ENCODE assay signal across 8 mouse cellular contexts in the genomic region with DNA sequence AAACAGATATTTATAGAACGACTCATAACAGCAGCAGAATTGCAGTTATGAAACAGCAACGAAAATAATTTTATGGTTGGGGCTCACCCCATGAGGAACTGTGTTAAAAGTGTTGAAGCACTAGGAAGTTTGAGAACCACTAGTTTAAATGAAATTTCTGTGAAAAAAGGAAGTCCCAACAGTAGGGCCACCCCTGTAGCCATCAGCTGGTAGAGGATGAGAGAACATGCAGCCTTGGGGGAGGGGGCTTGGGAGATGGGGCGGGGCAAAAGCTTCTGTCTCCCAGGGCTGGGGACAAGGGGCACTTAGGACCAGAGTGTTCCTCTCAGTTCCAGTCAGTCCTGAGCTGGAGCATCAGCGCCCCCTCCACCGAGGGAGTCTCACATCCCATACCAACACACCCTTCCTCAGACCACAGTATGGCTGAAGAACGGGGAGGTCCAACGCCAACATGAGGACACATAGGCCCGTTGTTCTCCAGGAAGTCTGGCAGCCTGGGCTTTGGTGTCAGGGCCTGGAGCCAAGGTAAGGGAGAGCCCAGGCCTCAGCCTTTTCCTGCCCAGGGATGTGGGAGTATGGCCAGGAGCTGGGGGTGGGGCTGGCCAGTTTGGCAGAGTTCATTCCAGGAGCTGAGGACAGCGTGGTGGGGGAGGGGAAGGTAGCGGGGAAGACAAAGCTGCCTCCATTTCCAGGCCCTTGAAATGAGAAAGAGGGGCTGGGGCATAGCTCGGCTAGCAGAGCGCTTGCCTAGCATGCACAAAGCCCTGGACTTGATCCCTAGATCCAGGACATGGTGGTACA. TPM values are rescaled to one million over a fixed set of nuclear protein-coding genes. Genes with fewer than 3 reads are reported as not detected.
DNase-seq lines count a peak whose midpoint lies in the region; ATAC-seq and TF ChIP-seq lines count a peak whose summit lies in the region.

No protein-coding gene starts in this region.

- peak overlapping the region; percentile 25; the same call in 1 of the 2 replicates for H3K4me2 ChIP-seq in intestine, postnatal 0 days (replicated peaks; ENCODE audit: low read depth)
- peak overlapping the region; percentile 4 for H3K4me2 ChIP-seq in limb, embryonic 12.5 days
- no peak overlapping the region for H3K4me2 ChIP-seq in midbrain, embryonic 11.5 days
- peak overlapping the region; percentile 5; the same call in 1 of the 2 replicates for H3K4me2 ChIP-seq in stomach, postnatal 0 days (replicated peaks; ENCODE audit: low read depth)

- H3K4me1 ChIP-seq in embryonic facial prominence, embryonic 10.5 days, result peaks cover 40% of the 10 kb centered on the region
- no peaks in the 10 kb centered on the region for H3K4me1 ChIP-seq in intestine, postnatal 0 days (replicated peaks; ENCODE audit: control insufficient read depth, insufficient read depth, low read length)
- H3K4me1 ChIP-seq in limb, embryonic 12.5 days (replicated peaks), result peaks cover 28% of the 10 kb centered on the region
- peaks cover 15% of the 10 kb centered on the region for H3K4me1 ChIP-seq in midbrain, embryonic 11.5 days (ENCODE audit: control insufficient read depth, insufficient read depth, low read length)
- H3K4me1 ChIP-seq in stomach, postnatal 0 days (replicated peaks; ENCODE audit: control insufficient read depth, insufficient read depth), result 0 out of 2 replicates have a peak, but pooled peaks cover 5% of the 10 kb centered on the region

- TF ChIP-seq EP300 in stomach, postnatal 0 days (optimal IDR thresholded peaks at IDR 0.05), result no peak

- peaks cover 29% of the 10 kb centered on the region for H3K36me3 ChIP-seq in embryonic facial prominence, embryonic 10.5 days (replicated peaks)
- H3K36me3 ChIP-seq in intestine, postnatal 0 days (ENCODE audit: control insufficient read depth, insufficient read depth), result peaks cover 19% of the 10 kb centered on the region; the same call in 1 of the 2 replicates
- peaks cover 17% of the 10 kb centered on the region for H3K36me3 ChIP-seq in limb, embryonic 12.5 days
- peaks cover 5% of the 10 kb centered on the region; the same call in 1 of the 2 replicates for H3K36me3 ChIP-seq in midbrain, embryonic 11.5 days (ENCODE audit: control insufficient read depth, insufficient read depth, low read length)
- H3K36me3 ChIP-seq in stomach, postnatal 0 days (ENCODE audit: control insufficient read depth, insufficient read depth, low read length), result no peaks in the 10 kb centered on the region; the same call in 1 of the 2 replicates

- H3K4me3 ChIP-seq in embryonic facial prominence, embryonic 10.5 days, result peak overlapping the region; percentile 37
- no peak overlapping the region for H3K4me3 ChIP-seq in intestine, postnatal 0 days (ENCODE audit: low read depth, low read length)
- H3K4me3 ChIP-seq in limb, embryonic 12.5 days (replicated peaks), result no peak overlapping the region
- H3K4me3 ChIP-seq in midbrain, embryonic 11.5 days (ENCODE audit: low read depth, low read length), result no peak overlapping the region
- H3K4me3 ChIP-seq in stomach, postnatal 0 days (ENCODE audit: low read depth, low read length), result no peak overlapping the region

- peak overlapping the region; percentile 87 for H3K27ac ChIP-seq in embryonic facial prominence, embryonic 10.5 days (replicated peaks)
- H3K27ac ChIP-seq in intestine, postnatal 0 days (ENCODE audit: low read depth, low read length), result peak overlapping the region; percentile 68
- peak overlapping the region; percentile 69 for H3K27ac ChIP-seq in limb, embryonic 12.5 days
- H3K27ac ChIP-seq in midbrain, embryonic 11.5 days (ENCODE audit: low read depth, low read length), result peak overlapping the region; percentile 36
- peak overlapping the region; percentile 89 for H3K27ac ChIP-seq in stomach, postnatal 0 days (replicated peaks)

- 28% methylated on average over 12 of the region's 12 CpGs for WGBS in embryonic facial prominence, embryonic 10.5 days
- 55% methylated on average over 12 of the region's 12 CpGs for WGBS in intestine, postnatal 0 days
- 37% methylated on average over 12 of the region's 12 CpGs for WGBS in limb, embryonic 12.5 days
- 40% methylated on average over 12 of the region's 12 CpGs for WGBS in midbrain, embryonic 11.5 days
- 43% methylated on average over 12 of the region's 12 CpGs for WGBS in stomach, postnatal 0 days

- no peaks in the 10 kb centered on the region for H3K27me3 ChIP-seq in embryonic facial prominence, embryonic 10.5 days (replicated peaks; ENCODE audit: low read depth, poor library complexity, severe bottlenecking)
- H3K27me3 ChIP-seq in intestine, postnatal 0 days (replicated peaks; ENCODE audit: control insufficient read depth, insufficient read depth, low read length), result no peaks in the 10 kb centered on the region
- H3K27me3 ChIP-seq in limb, embryonic 12.5 days, result no peaks in the 10 kb centered on the region
- no peaks in the 10 kb centered on the region for H3K27me3 ChIP-seq in midbrain, embryonic 11.5 days (ENCODE audit: control insufficient read depth, insufficient read depth, low read length)
- H3K27me3 ChIP-seq in stomach, postnatal 0 days (ENCODE audit: control insufficient read depth, insufficient read depth, low read length), result no peaks in the 10 kb centered on the region

- peak; percentile 74 for DNase-seq in layer of hippocampus, adult 11-12 months (ENCODE audit: low spot score)
- no peak for DNase-seq in layer of hippocampus, adult 9-10 months (ENCODE audit: low spot score)
- peak; percentile 73 for DNase-seq in embryonic facial prominence, embryonic 10.5 days (ENCODE audit: low spot score)
- peak; percentile 94 to 96 for DNase-seq in heart, adult 18-20 months
- DNase-seq in midbrain, embryonic 11.5 days (ENCODE audit: low spot score, missing footprints), result no peak
- DNase-seq in stomach, postnatal 0 days (ENCODE audit: low spot score), result no peak

- no peak for TF ChIP-seq CTCF in intestine, postnatal 0 days (IDR thresholded peaks at IDR 0.05; ENCODE audit: low read depth)
- 0 out of 2 replicates have a peak, but pooled peaks have one; percentile 1 for TF ChIP-seq CTCF in stomach, postnatal 0 days (IDR thresholded peaks at IDR 0.05; ENCODE audit: low read depth)

- peak; percentile 25; the same call in 1 of the 2 replicates for ATAC-seq in intestine, postnatal 0 days
- no peak; the same call in 1 of the 2 replicates for ATAC-seq in limb, embryonic 12.5 days (ENCODE audit: insufficient number of reproducible peaks, insufficient read depth, low FRiP score, low TSS enrichment, low read depth)
- peak; percentile 34 for ATAC-seq in midbrain, embryonic 11.5 days (ENCODE audit: low FRiP score)
- peak; percentile 14; the same call in 1 of the 2 replicates for ATAC-seq in stomach, postnatal 0 days (ENCODE audit: low FRiP score, low TSS enrichment)

- peaks cover 4% of the 10 kb centered on the region; the same call in 1 of the 2 replicates for H3K9me3 ChIP-seq in embryonic facial prominence, embryonic 10.5 days
- no peaks in the 10 kb centered on the region for H3K9me3 ChIP-seq in intestine, postnatal 0 days (ENCODE audit: control insufficient read depth)
- H3K9me3 ChIP-seq in limb, embryonic 12.5 days, result peaks cover 9% of the 10 kb centered on the region; the same call in 1 of the 2 replicates
- H3K9me3 ChIP-seq in midbrain, embryonic 11.5 days (ENCODE audit: control insufficient read depth, low read length), result no peaks in the 10 kb centered on the region; the same call in 1 of the 2 replicates
- no peaks in the 10 kb centered on the region for H3K9me3 ChIP-seq in stomach, postnatal 0 days (ENCODE audit: control insufficient read depth, low read length)

- no peak overlapping the region for H3K9ac ChIP-seq in intestine, postnatal 0 days (ENCODE audit: low read depth, low read length)
- peak overlapping the region; percentile 34; the same call in 1 of the 2 replicates for H3K9ac ChIP-seq in limb, embryonic 12.5 days (replicated peaks)
- peak overlapping the region; percentile 36; the same call in 1 of the 2 replicates for H3K9ac ChIP-seq in midbrain, embryonic 11.5 days (ENCODE audit: low read length)
- peak overlapping the region; percentile 41 for H3K9ac ChIP-seq in stomach, postnatal 0 days (ENCODE audit: low read length)

RNA-seq across cellular contexts. Expression of a gene that starts 11.2 kb away (rescaled TPM):
- 2,187 and 2,215 TPM in 2 replicates for polyA plus RNA-seq in embryonic facial prominence, embryonic 10.5 days (2016; fragmentation: Nextera tagmentation; extraction: Ambion mirVana)
- 1,000 to 10,000 TPM; 1,354 to 1,581 TPM for total RNA-seq in heart, adult 18-20 months (2021)
- polyA plus RNA-seq in intestine, postnatal 0 days (2015; fragmentation: Nextera tagmentation; extraction: Ambion mirVana), result 483 and 505 TPM in 2 replicates
- polyA plus RNA-seq in limb, embryonic 12.5 days (2016; fragmentation: Nextera tagmentation; extraction: Ambion mirVana), result 1,474 and 1,563 TPM in 2 replicates
- 1,614 and 1,690 TPM in 2 replicates for polyA plus RNA-seq in midbrain, embryonic 11.5 days (2014; fragmentation: Nextera tagmentation; extraction: Ambion mirVana)
- polyA plus RNA-seq in stomach, postnatal 0 days (2015; fragmentation: Nextera tagmentation; extraction: Ambion mirVana), result 715 and 750 TPM in 2 replicates

RNA-seq across cellular contexts. Expression of a gene that starts 15.1 kb away (rescaled TPM):
- polyA plus RNA-seq in embryonic facial prominence, embryonic 10.5 days (2016; fragmentation: Nextera tagmentation; extraction: Ambion mirVana), result 53.4 and 58.1 TPM in 2 replicates
- 10 to 100 TPM; 65.0 to 67.4 TPM for total RNA-seq in heart, adult 18-20 months (2021)
- 37.8 and 38.4 TPM in 2 replicates for polyA plus RNA-seq in intestine, postnatal 0 days (2015; fragmentation: Nextera tagmentation; extraction: Ambion mirVana)
- polyA plus RNA-seq in limb, embryonic 12.5 days (2016; fragmentation: Nextera tagmentation; extraction: Ambion mirVana), result 55.4 and 58.7 TPM in 2 replicates
- 45.1 and 46.8 TPM in 2 replicates for polyA plus RNA-seq in midbrain, embryonic 11.5 days (2014; fragmentation: Nextera tagmentation; extraction: Ambion mirVana)
- polyA plus RNA-seq in stomach, postnatal 0 days (2015; fragmentation: Nextera tagmentation; extraction: Ambion mirVana), result 49.4 and 55.3 TPM in 2 replicates

RNA-seq across cellular contexts. Expression of a gene that starts 17.6 kb away (rescaled TPM):
- polyA plus RNA-seq in embryonic facial prominence, embryonic 10.5 days (2016; fragmentation: Nextera tagmentation; extraction: Ambion mirVana), result 0.39 TPM in 2 replicates
- total RNA-seq in heart, adult 18-20 months (2021), result not detected
- polyA plus RNA-seq in intestine, postnatal 0 days (2015; fragmentation: Nextera tagmentation; extraction: Ambion mirVana), result 0.34 and 0.38 TPM in 2 replicates
- polyA plus RNA-seq in limb, embryonic 12.5 days (2016; fragmentation: Nextera tagmentation; extraction: Ambion mirVana), result 15.8 and 16.4 TPM in 2 replicates
- 0.21 TPM in 1 of 2 replicates, not detected in the other for polyA plus RNA-seq in midbrain, embryonic 11.5 days (2014; fragmentation: Nextera tagmentation; extraction: Ambion mirVana)
- polyA plus RNA-seq in stomach, postnatal 0 days (2015; fragmentation: Nextera tagmentation; extraction: Ambion mirVana), result 1.2 and 1.5 TPM in 2 replicates

RNA-seq across cellular contexts. Expression of a gene that starts 20.6 kb away (rescaled TPM):
- polyA plus RNA-seq in embryonic facial prominence, embryonic 10.5 days (2016; fragmentation: Nextera tagmentation; extraction: Ambion mirVana), result 95.8 and 101 TPM in 2 replicates
- 10 to 100 TPM; 23.4 to 26.0 TPM for total RNA-seq in heart, adult 18-20 months (2021)
- polyA plus RNA-seq in intestine, postnatal 0 days (2015; fragmentation: Nextera tagmentation; extraction: Ambion mirVana), result 77.7 and 79.5 TPM in 2 replicates
- polyA plus RNA-seq in limb, embryonic 12.5 days (2016; fragmentation: Nextera tagmentation; extraction: Ambion mirVana), result 96.9 and 106 TPM in 2 replicates
- 97.2 and 102 TPM in 2 replicates for polyA plus RNA-seq in midbrain, embryonic 11.5 days (2014; fragmentation: Nextera tagmentation; extraction: Ambion mirVana)
- polyA plus RNA-seq in stomach, postnatal 0 days (2015; fragmentation: Nextera tagmentation; extraction: Ambion mirVana), result 72.7 and 76.8 TPM in 2 replicates

RNA-seq across cellular contexts. Expression of a gene that starts 28.8 kb away (rescaled TPM):
- 6.6 and 7.1 TPM in 2 replicates for polyA plus RNA-seq in embryonic facial prominence, embryonic 10.5 days (2016; fragmentation: Nextera tagmentation; extraction: Ambion mirVana)
- 1 to 10 TPM; 1.2 to 3.1 TPM for total RNA-seq in heart, adult 18-20 months (2021)
- 3.8 and 4.0 TPM in 2 replicates for polyA plus RNA-seq in intestine, postnatal 0 days (2015; fragmentation: Nextera tagmentation; extraction: Ambion mirVana)
- polyA plus RNA-seq in limb, embryonic 12.5 days (2016; fragmentation: Nextera tagmentation; extraction: Ambion mirVana), result 6.5 and 6.6 TPM in 2 replicates
- 7.8 and 9.0 TPM in 2 replicates for polyA plus RNA-seq in midbrain, embryonic 11.5 days (2014; fragmentation: Nextera tagmentation; extraction: Ambion mirVana)
- polyA plus RNA-seq in stomach, postnatal 0 days (2015; fragmentation: Nextera tagmentation; extraction: Ambion mirVana), result 1.6 and 2.0 TPM in 2 replicates

Comparison
In these comparisons a context has a peak if more than half of its experiments do, and no peak if none do; other contexts are left out.
1. DNase-seq: peak in layer of hippocampus, adult 11-12 months (single experiment), embryonic facial prominence, embryonic 10.5 days (single experiment) and heart, adult 18-20 months (2 of 2); none in layer of hippocampus, adult 9-10 months (single experiment), midbrain, embryonic 11.5 days (single experiment) and stomach, postnatal 0 days (single experiment).
2. H3K27ac ChIP-seq: peak in every context shown above with its lines; median percentile 89 in stomach, postnatal 0 days; 87 in embryonic facial prominence, embryonic 10.5 days; 69 in limb, embryonic 12.5 days; 68 in intestine, postnatal 0 days; 36 in midbrain, embryonic 11.5 days.